Mouse (Mus musculus) kidney, embryonic 16.5 days (tissue): ENCODE data around the gene Wdtc1. TPM values are rescaled to one million over a fixed set of nuclear protein-coding genes. Genes with fewer than 3 reads are reported as not detected.
A peak's percentile ranks its signal among the peaks of the same experiment; 100 is the strongest.

Source experiments
- ATAC-seq: fragments of 200-750 bp; cut with Nextera tagmentation; 2 replicates; pipeline ENCODE4 v1.8.0; 2017; ENCODE audit warnings: moderate TSS enrichment; ENCODE audit not compliant: low FRiP score, low TSS enrichment
- H3K27ac ChIP-seq: fragments of 300-500 bp; sonication (generic); 2 replicates; pipeline ENCODE4 v1.5.1; 2014; ENCODE audit warnings: low read length
- H3K27me3 ChIP-seq: fragments of 300-500 bp; sonication (generic); 2 replicates; pipeline ENCODE4 v1.6.1; 2014; ENCODE audit warnings: low read length, control low read depth, mixed read lengths; ENCODE audit not compliant: insufficient read depth
- H3K36me3 ChIP-seq: fragments of 300-500 bp; sonication (generic); 2 replicates; pipeline ENCODE4 v1.6.1; 2014; ENCODE audit warnings: low read length, control low read depth, mixed read lengths; ENCODE audit not compliant: insufficient read depth
- H3K4me1 ChIP-seq: fragments of 300-500 bp; sonication (generic); 2 replicates; pipeline ENCODE4 v1.6.1; 2014; ENCODE audit warnings: low read length, control low read depth, mixed read lengths; ENCODE audit not compliant: insufficient read depth
- H3K4me2 ChIP-seq: fragments of 300-500 bp; sonication (generic); replicated peaks from 2 replicates; pipeline ENCODE4 v1.6.1; 2014; ENCODE audit warnings: low read depth, low read length
- H3K4me3 ChIP-seq: fragments of 300-500 bp; sonication (generic); 2 replicates; pipeline ENCODE4 v1.5.1; 2014; ENCODE audit warnings: mild to moderate bottlenecking, low read length
- H3K9ac ChIP-seq: fragments of 300-500 bp; sonication (generic); replicated peaks from 2 replicates; pipeline ENCODE4 v1.6.1; 2014; ENCODE audit warnings: low read length
- H3K9me3 ChIP-seq: fragments of 300-500 bp; sonication (generic); 2 replicates; pipeline ENCODE4 v1.6.1; 2016; ENCODE audit warnings: low read length, control low read depth
- WGBS: fragments of 180-500 bp; shearing (Covaris S2); extraction: QIAGEN DNeasy Blood & Tissue Kit; methylation state at CpG from one replicate; pipeline ENCODE4 v1.1.7; 2014; 5-methylcytosine and 5-hydroxymethylcytosine counted together
- polyA plus RNA-seq: library from polyadenylated mRNA; unstranded; fragments of >200 nt; fragmentation: Nextera tagmentation; extraction: Ambion mirVana; gene quantifications from 2 replicates; pipeline ENCODE4 v1.2.1, GENCODE M21; 2015

The Wdtc1 gene
- polyA plus RNA-seq, 1 experiment from 2014 or later = 12.9 TPM

- Histone ChIP-seq H3K4me1 (peaks cover 34% of the 10 kb centered on the region), H3K36me3 (no peaks in the 10 kb centered on the region), H3K9me3 (no peaks in the 10 kb centered on the region), H3K27me3 (no peaks in the 10 kb centered on the region), H3K4me2 (peak overlapping the region; percentile 66), H3K27ac (peak overlapping the region; percentile 95), H3K4me3 (no peak overlapping the region), H3K9ac (peak overlapping the region; percentile 83)
- WGBS = 87% methylated on average over 3 of the region's 3 CpGs
- ATAC-seq = no peak
These were observed 74.8 kb downstream of the Wdtc1 start for GRCm38 (mm10) chr4:133278482-133278881.

GRCm38 (mm10) chr4:133278067-133278466 lies 75.2 kb downstream of the Wdtc1 start:
- H3K9ac ChIP-seq = peak overlapping the region; percentile 83
- ATAC-seq = 0 out of 2 replicates have a peak, but pooled peaks have one; percentile 56
- H3K27me3 ChIP-seq = no peaks in the 10 kb centered on the region
- WGBS = 20% methylated on average over 6 of the region's 6 CpGs
- peak overlapping the region; percentile 71 for H3K4me3 ChIP-seq
- H3K4me1 ChIP-seq = peaks cover 34% of the 10 kb centered on the region
- H3K4me2 ChIP-seq = peak overlapping the region; percentile 66
- H3K9me3 ChIP-seq = no peaks in the 10 kb centered on the region
- no peaks in the 10 kb centered on the region for H3K36me3 ChIP-seq
- peak overlapping the region; percentile 95 for H3K27ac ChIP-seq

- H3K27ac ChIP-seq = peak within 1 kb of the TSS; percentile 95
- H3K9ac ChIP-seq = peak within 1 kb of the TSS; percentile 83
- ATAC-seq = peak; percentile 92
- peak within 1 kb of the TSS; percentile 66 for H3K4me2 ChIP-seq
- H3K4me3 ChIP-seq = peak within 1 kb of the TSS; percentile 71
- under 1% methylated on average over 73 of the region's 73 CpGs for WGBS
- no peaks in the 10 kb centered on the region for H3K27me3 ChIP-seq
- H3K36me3 ChIP-seq = no peaks in the 10 kb centered on the region
- no peaks in the 10 kb centered on the region for H3K9me3 ChIP-seq
- H3K4me1 ChIP-seq = peaks cover 31% of the 10 kb centered on the region
These were observed 75.9 kb downstream of the Wdtc1 start, which contains the start of gene Tmem222 for GRCm38 (mm10) chr4:133277104-133278026. TSS of gene Tmem222 (minus strand) at chr4:133277792.

- ATAC-seq = no peak
- H3K4me1 ChIP-seq = peaks cover 6% of the 10 kb centered on the region
- no peaks in the 10 kb centered on the region for H3K27me3 ChIP-seq
- H3K27ac ChIP-seq = no peak overlapping the region
- H3K9me3 ChIP-seq = no peaks in the 10 kb centered on the region
- no peak overlapping the region for H3K4me3 ChIP-seq
- no peak overlapping the region for H3K4me2 ChIP-seq
- H3K36me3 ChIP-seq = peaks cover 37% of the 10 kb centered on the region
- H3K9ac ChIP-seq = no peak overlapping the region
- 90% methylated on average over 9 of the region's 9 CpGs for WGBS
These were observed 82.4 kb downstream of the Wdtc1 start for GRCm38 (mm10) chr4:133270929-133271328.

GRCm38 (mm10) chr4:133269596-133269995 lies 83.7 kb downstream of the Wdtc1 start:
- Histone ChIP-seq H3K4me2 (no peak overlapping the region), H3K27ac (no peak overlapping the region), H3K36me3 (peaks cover 50% of the 10 kb centered on the region), H3K4me3 (no peak overlapping the region), H3K4me1 (no peaks in the 10 kb centered on the region), H3K27me3 (no peaks in the 10 kb centered on the region), H3K9me3 (no peaks in the 10 kb centered on the region), H3K9ac (no peak overlapping the region)
- WGBS = 91% methylated on average over 3 of the region's 3 CpGs
- ATAC-seq = no peak

- 89% methylated on average over 3 of the region's 3 CpGs for WGBS
- Histone ChIP-seq H3K4me3 (no peak overlapping the region), H3K36me3 (peaks cover 55% of the 10 kb centered on the region), H3K9me3 (no peaks in the 10 kb centered on the region), H3K27ac (no peak overlapping the region), H3K4me1 (no peaks in the 10 kb centered on the region), H3K4me2 (no peak overlapping the region), H3K9ac (no peak overlapping the region), H3K27me3 (no peaks in the 10 kb centered on the region)
- ATAC-seq = no peak
These were observed 84.3 kb downstream of the Wdtc1 start for GRCm38 (mm10) chr4:133268931-133269330.

GRCm38 (mm10) chr4:133266248-133266880 lies 86.9 kb downstream of the Wdtc1 start:
- Histone ChIP-seq H3K36me3 (peaks cover 58% of the 10 kb centered on the region), H3K27ac (no peak overlapping the region), H3K4me2 (no peak overlapping the region), H3K27me3 (no peaks in the 10 kb centered on the region), H3K9me3 (no peaks in the 10 kb centered on the region), H3K4me3 (no peak overlapping the region), H3K4me1 (no peaks in the 10 kb centered on the region), H3K9ac (no peak overlapping the region)
- WGBS = 94% methylated on average over 12 of the region's 12 CpGs
- no peak for ATAC-seq

- Histone ChIP-seq H3K9me3 (no peaks in the 10 kb centered on the region), H3K4me3 (no peak overlapping the region), H3K4me1 (no peaks in the 10 kb centered on the region), H3K4me2 (no peak overlapping the region), H3K36me3 (peaks cover 58% of the 10 kb centered on the region), H3K27me3 (no peaks in the 10 kb centered on the region), H3K27ac (no peak overlapping the region), H3K9ac (no peak overlapping the region)
- no peak for ATAC-seq
- 72% methylated on average over 4 of the region's 4 CpGs for WGBS
These were observed 87.5 kb downstream of the Wdtc1 start for GRCm38 (mm10) chr4:133265759-133266158.

GRCm38 (mm10) chr4:133265297-133265696 lies 88.0 kb downstream of the Wdtc1 start:
- Histone ChIP-seq H3K36me3 (peaks cover 58% of the 10 kb centered on the region), H3K27me3 (no peaks in the 10 kb centered on the region), H3K4me3 (no peak overlapping the region), H3K4me2 (no peak overlapping the region), H3K27ac (no peak overlapping the region), H3K4me1 (no peaks in the 10 kb centered on the region), H3K9me3 (no peaks in the 10 kb centered on the region), H3K9ac (no peak overlapping the region)
- 94% methylated on average over 3 of the region's 3 CpGs for WGBS
- no peak for ATAC-seq

- Histone ChIP-seq H3K9me3 (no peaks in the 10 kb centered on the region), H3K4me3 (no peak overlapping the region), H3K4me2 (no peak overlapping the region), H3K4me1 (no peaks in the 10 kb centered on the region), H3K27ac (no peak overlapping the region), H3K27me3 (no peaks in the 10 kb centered on the region), H3K9ac (no peak overlapping the region), H3K36me3 (peaks cover 57% of the 10 kb centered on the region)
- 93% methylated on average over 2 of the region's 2 CpGs for WGBS
- no peak for ATAC-seq
These were observed 88.7 kb downstream of the Wdtc1 start for GRCm38 (mm10) chr4:133264559-133264958.
